Mouse (Mus musculus): Measurements from ENCODE around the gene Rab3c. TPM values are rescaled to one million over a fixed set of nuclear protein-coding genes. Genes with fewer than 3 reads are reported as not detected.

Rab3c gene
- polyA plus RNA-seq, 1 experiment, result not detected

- TF ChIP-seq GATA1 (IDR thresholded peaks at IDR 0.05; ENCODE audit: low read length), result no peak
Measured at GRCm38 (mm10) chr13:110145545-110145944, 135.3 kb downstream of the Rab3c start.

DNA sequence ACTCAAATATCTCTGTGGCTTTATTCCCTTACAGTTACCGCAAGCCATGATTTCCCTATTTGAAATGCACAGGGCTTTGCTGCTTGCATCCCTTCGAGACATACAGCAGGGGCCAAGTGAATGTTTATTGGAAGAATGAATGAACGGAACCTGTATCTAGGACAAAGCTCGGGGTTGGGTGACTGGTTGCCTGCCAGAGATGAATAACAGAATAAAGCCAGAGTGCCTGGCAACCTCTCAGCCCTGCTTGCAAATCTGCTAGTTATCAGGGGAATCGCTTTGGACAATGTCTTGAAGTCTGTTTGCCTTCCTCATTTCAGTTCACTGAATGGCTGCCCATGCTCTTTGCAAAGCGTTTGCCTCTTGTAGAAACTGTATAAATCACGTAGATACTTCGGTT lies 135.8 kb downstream of the Rab3c start:
- no peak for TF ChIP-seq GATA1 (IDR thresholded peaks at IDR 0.05; ENCODE audit: low read length)

DNA sequence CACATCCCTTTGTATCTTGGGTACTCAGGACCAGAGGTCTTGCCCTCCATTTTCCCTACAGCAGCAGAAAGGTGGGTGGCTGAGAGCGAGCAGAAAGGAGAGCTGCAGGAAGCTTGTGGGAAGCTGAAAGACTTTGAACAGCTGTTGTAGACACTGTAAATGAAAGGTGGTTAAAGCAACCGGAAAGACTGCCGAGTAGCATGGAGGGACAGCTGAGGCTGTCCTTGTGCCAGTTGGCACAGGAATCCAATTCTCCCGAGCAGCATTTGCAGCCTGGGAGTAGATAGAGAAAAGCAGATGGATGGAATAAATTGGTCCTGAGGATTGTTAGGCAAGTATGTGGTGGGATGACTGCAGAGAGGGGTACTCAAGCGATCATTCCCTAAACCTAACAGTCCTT lies 141.5 kb downstream of the Rab3c start:
- no peak for TF ChIP-seq GATA1 (IDR thresholded peaks at IDR 0.05; ENCODE audit: low read length)

GRCm38 (mm10) chr13:110138644-110139043 lies 142.2 kb downstream of the Rab3c start:
- no peak for TF ChIP-seq GATA1 (IDR thresholded peaks at IDR 0.05; ENCODE audit: low read length)

- no peak for TF ChIP-seq GATA1 (IDR thresholded peaks at IDR 0.05; ENCODE audit: low read length)
Measured at GRCm38 (mm10) chr13:110127613-110128258, 153.1 kb downstream of the Rab3c start.

- TF ChIP-seq GATA1 (IDR thresholded peaks at IDR 0.05; ENCODE audit: low read length), result no peak
Measured at GRCm38 (mm10) chr13:110122825-110123224, 158.0 kb downstream of the Rab3c start.

GRCm38 (mm10) chr13:110116892-110117291 lies 163.9 kb downstream of the Rab3c start:
- no peak for TF ChIP-seq GATA1 (IDR thresholded peaks at IDR 0.05; ENCODE audit: low read length)

- no peak for TF ChIP-seq GATA1 (IDR thresholded peaks at IDR 0.05; ENCODE audit: low read length)
Measured at GRCm38 (mm10) chr13:110116316-110116715, 164.5 kb downstream of the Rab3c start.

- no peak for TF ChIP-seq GATA1 (IDR thresholded peaks at IDR 0.05; ENCODE audit: low read length)
Measured at GRCm38 (mm10) chr13:110114870-110115645, 165.7 kb downstream of the Rab3c start.

DNA sequence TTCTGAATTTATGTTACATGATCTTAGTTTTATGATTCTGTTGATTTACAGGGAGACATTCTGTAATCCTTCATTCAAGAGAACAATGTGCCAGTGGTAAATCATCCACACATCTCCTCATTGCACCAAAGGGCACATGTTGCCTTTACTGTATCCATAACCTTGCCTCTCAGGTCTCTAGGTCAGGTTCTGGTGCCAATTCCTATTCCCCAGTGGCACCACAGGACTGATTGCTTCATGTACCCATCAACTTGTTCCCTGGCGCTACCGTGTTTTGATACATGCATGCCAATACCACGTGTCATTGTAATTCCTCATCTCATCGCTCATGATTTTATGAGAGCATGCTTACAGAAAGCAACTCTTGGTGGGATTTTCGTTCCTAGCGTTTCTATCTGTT lies 167.1 kb downstream of the Rab3c start:
- TF ChIP-seq GATA1 (IDR thresholded peaks at IDR 0.05; ENCODE audit: low read length), result no peak

DNA sequence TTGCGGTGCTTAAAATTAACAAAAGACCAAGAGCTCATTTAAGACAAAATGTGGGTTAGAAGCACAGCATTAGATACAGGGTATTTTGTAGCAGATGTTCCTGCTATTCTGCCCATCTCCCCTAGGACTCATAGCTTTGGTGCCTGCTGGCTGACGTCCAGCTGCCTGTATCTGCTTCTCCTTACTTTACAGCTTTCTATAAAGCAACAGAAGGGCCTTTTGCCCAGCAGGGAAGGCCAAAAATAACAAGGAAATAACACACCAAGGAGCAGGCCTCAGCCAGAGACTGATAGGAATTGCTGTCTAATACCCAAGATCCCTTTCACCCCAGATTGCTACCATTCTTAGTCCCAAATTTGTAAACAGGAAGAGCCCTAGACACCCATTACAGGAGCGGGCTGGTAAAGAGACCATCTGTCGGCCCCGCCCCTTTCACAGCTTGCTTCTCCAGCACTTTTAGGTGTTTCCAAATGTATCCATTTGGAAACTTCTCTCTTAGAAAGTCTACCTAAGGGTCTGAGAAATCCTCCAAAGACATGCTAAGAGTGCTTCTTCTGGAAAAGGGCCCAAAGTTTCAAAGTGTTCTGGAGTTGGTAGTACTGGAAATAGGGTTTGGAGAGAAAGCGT lies 183.3 kb downstream of the Rab3c start:
- TF ChIP-seq GATA1 (IDR thresholded peaks at IDR 0.05; ENCODE audit: low read length), result no peak

GRCm38 (mm10) chr13:110094998-110095397 lies 185.8 kb downstream of the Rab3c start:
- TF ChIP-seq GATA1 (IDR thresholded peaks at IDR 0.05; ENCODE audit: low read length), result no peak

GRCm38 (mm10) chr13:110093720-110094685 lies 186.8 kb downstream of the Rab3c start:
- no peak for TF ChIP-seq GATA1 (IDR thresholded peaks at IDR 0.05; ENCODE audit: low read length)

DNA sequence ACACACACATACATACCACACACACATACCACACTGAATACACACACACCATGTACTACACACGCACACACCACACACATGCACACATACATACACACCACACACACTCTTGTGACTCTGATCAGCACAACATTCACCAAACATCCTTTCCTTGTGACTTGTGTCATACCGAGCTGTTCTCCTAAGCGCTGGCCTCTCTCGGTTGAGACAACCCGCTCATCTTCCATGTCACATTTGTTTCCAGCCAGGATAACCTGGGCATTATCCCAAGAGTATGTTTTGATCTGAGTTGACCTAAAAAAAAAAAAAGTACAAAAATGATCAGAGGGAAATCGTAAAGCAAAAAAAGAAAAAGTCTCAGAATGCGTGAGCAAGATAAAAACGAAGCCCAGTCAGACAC lies 196.8 kb downstream of the Rab3c start:
- TF ChIP-seq GATA1 (IDR thresholded peaks at IDR 0.05; ENCODE audit: low read length), result no peak

- no peak for TF ChIP-seq GATA1 (IDR thresholded peaks at IDR 0.05; ENCODE audit: low read length)
Measured at GRCm38 (mm10) chr13:110081174-110081573, 199.6 kb downstream of the Rab3c start.
